Mouse (Mus musculus): ENCODE measurements around the gene Lrrc41.

The Lrrc41 gene

DNA sequence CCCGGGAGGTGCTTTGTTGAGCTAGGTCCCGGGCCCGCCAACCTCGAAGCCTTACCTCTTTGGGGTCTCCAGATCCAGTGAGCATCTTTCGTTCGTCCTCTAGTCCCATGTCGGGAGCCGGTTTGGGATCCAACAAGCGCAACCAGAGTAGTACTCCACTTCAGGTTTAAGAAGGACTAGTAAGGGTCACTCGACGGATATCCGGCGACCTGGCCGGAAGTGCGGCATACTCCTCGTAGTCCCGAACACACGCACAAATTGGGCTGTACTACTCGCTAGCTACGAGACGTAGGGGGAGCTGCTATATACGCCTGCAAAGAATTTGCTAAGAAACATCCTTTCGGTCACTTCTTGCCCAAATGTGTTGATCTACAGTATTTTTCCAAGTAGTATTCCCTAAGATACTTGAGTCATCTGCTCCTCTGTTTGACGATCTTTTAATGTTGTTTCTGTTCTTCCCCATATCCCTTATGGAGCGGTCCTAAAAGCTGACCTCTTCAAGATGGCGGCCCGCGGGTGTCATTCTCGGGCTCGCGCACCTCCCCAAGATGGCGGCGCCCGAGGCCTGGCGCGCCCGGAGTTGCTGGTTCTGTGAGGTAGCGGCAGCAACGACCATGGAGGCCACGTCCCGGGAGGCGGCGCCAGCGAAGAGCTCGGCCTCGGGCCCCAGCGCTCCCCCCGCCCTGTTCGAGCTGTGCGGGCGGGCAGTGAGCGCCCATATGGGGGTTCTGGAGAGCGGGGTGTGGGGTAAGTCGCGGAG lies at the start of gene Lrrc41, which contains the start of gene Uqcrh:
TSS of gene Lrrc41 (plus strand) at position 409 of the 760 bp plus-strand sequence.
TSS of gene Uqcrh (minus strand) at position 211 of the 760 bp plus-strand sequence.
- DNase-seq = peak; percentile 96

DNA sequence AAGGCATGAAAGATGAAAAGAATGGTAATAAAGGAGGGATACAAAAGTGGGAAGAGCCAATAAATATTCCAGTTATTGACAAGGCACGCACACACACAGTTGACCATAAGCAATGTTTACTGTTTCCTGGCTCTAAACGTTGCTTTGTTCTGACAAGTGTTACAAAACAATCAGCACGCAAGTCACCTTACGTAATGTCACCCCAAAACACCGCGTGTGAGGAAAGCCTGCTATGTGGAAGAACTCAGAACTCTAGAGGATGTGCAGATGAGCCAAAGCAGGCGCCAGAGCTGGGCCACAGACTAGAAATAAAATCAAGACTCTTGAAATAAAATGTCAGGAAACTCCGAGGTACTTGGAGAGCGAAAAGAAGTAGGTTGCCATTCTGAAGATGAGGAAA lies 42.2 kb upstream of the Lrrc41 start:
- DNase-seq = no peak

DNA sequence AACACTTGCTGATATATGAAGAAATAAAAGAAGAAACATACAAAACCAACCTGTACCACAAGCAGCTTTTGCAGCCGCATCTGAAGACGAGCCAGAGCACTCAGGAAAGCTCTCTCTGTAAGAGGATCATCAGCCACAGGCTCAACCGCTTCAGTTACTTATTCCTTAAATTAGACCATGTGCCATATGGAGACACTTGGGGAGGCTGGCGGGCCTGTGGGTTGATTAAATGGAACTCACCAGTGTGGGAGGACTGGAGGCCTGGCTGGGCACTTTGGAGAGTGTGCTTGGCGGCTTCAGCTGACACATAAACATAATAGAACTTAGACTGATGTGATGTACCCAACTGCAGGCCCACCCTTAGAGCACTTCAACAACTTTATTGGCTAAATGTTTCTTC lies 41.7 kb upstream of the Lrrc41 start:
- DNase-seq = no peak

DNA sequence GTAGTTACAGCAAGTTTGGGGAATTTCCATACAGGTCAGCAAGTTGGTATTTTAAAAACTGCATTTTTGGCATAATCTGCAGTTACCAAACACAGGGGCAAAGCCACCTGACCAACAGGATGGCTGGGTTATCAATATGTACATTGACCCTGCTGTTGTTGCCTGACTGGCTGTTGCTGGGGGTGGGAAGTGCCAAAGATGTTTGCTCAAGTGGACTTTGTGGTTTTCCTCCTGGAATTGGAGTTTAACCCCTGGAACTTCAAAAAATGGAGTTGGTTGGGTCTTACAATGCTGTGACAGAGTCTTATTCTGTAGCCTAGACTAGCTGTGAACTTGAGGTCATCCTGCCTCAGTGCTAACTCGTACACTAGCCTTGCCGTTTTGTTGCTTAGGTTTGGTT lies 34.6 kb upstream of the Lrrc41 start:
- DNase-seq = no peak

DNA sequence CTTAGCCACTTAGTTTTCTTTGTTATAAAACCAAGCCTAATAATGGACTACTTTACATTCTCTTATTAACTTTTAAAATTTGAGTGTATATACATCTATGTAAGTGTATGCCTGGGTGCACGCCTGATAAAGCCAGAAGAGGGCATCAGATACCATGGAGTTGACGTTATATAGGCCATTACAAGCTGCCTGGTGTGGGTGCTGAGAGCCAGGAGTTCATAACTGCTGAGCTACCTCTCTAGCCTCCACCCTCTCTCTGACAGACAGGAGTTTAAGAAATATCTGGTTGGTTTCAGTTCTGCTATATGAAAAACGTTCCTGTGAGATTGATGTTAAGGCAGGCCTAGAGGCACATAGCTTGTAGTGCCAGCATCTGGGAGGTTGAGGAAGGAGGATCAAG lies 32.9 kb upstream of the Lrrc41 start:
- DNase-seq = no peak

DNA sequence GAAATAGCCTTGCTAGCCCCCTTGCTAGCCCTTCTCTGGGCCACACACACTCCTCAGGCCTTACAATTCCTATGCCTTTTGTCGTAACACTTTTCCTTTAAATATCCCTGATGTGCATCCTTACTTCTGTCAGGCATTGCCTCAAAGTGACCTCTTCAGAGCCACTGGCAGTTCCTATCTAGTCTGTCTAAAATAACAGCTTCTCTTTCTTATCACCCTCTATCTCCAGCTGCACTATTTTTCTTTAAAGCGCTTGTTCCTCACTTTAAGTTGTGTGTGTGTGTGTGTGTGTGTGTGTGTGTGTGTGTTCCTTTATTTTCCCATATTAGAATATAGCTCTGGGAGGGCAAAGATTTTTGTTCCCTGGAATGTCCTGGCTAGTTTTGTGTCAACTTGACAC lies 28.5 kb upstream of the Lrrc41 start:
- DNase-seq = no peak

DNA sequence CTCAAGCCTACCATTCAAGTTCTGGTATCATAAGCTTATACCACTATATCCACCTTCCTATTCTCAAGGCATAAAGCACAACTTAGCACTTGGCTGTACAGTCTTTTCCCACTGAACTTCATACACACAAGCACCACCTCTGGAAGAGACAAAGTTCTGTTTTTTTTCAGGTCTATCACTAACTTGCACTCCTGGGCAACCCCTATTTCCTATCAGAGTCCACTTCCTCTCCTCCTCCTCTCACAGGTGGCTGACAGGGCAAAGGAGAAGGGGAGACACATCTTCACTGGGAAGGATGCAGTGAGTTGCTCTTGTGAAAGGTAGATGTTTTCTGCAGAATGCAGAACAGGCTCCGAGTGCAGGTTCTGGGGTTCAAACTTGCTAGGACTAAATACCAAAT lies 27.4 kb upstream of the Lrrc41 start:
- no peak for DNase-seq

DNA sequence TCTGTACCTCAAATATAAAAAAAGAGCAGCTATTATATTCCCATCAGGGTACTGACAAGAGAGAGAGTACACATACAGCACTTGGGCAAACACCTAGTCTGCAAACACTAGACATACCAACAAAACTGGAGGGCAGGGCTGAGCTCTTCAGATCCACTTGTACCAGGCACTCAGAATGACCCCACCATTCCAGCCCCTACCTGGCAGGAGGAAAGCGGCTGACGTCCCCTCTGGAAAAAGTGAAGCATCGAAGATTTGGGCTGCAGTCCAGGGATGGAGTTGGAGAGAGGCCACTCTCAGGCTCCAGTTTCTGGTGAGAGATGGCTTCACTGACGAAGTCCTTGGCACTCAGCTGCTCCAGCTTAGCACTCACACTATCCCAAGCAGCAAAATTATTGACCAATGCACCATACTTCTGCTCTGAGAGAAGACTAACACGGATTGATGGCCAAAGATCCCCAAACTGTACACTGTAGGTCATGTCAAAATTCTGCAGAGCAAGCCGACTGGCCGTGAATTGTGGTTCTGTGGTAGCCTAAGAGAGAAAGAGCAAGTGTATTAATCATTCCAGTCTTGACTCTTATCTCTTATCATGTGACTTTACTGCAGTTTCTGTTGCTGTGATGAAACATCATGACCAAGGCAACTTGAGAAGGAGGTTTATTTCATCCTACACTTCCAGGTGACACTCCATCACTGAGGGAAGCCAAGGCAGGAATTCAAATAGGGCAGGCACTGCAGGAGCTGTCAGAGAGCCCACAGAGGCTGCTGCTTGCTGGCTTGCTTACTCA lies 26.7 kb upstream of the Lrrc41 start:
- DNase-seq = no peak

DNA sequence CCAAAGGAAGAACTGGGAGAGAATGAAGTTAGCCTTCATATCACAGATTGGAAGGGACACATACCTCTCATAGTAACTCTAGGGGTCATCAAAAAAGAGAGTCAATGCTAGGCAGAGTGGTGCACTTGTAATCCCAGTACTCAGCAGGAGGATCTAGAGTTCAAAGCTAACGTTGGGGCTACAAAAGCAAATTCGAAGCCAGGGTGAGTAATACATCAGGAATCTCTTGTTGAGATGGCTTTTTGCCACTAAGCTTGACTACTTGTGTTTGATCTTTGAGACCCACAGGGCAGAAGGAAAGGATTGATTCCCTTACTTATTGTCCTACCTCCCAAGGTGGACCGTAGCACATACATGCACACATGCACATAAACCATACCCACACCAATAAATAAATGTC lies 25.9 kb upstream of the Lrrc41 start:
- no peak for DNase-seq

DNA sequence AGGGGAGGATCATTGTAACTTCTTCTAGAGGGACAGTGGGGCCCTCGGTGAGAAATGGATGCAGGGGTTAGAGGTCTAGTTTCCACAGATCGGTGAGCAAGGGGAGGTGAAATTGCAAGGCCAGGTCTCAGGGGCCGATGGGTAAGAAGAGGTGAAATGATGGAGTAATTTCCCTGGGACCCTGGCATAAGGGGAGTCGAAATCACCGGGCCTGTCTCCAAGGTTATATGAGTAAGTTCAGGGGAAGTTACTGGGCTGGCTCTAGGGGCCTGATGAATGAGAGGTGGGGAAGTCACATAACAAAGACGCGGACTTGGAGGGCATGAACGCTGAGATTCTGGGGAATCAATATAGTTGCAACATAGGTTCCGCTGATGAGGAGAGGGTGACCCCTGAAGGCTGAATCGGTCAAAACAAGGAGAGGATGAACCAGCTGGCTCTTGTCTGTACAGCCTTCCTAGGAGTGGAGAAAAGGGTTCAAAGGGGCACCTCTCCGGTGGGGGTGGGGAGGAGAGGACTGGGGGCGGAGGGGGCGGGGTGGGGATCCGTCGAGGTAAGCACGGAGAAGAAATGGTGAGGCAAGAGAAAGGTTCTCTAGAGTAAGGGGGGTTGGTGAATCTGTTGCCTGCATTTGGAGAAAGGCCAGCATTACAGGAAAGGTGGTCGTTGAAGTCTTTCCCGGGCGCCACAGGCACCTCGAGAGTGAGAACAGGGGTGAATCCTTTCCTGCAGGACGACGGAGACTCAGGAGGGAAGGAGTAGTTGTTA lies 22.4 kb upstream of the Lrrc41 start:
- DNase-seq = peak; percentile 54

DNA sequence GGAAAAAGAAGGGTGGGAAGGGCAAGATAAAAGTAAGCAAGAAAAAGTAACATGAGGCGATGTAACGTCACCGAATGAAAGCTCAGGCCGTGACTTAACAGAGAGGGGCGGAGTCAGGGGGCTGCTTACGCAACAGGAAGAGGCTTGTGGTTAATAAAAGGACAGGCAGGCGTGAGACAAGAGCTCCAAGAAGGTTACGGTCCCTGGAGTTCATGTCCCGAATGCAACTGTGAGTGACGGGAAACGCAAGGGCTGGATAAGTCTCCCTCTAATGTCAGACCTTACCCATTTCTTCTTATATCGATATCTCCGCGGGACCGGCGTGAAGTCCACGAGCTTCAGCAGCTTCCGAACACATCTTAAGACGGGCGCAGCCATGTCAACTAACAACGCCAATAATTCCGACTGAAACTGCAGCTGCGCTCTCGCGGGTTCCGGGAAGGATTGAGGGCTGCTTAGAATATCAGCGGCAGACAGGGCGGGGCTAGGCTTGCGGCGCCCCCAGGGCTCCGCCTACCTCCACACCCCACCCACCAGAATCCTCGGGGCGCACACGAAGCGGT lies 21.6 kb upstream of the Lrrc41 start, which contains the start of gene Nsun4:
TSS of gene Nsun4 (minus strand) at position 478 of the 563 bp plus-strand sequence.
- DNase-seq = peak; percentile 91

DNA sequence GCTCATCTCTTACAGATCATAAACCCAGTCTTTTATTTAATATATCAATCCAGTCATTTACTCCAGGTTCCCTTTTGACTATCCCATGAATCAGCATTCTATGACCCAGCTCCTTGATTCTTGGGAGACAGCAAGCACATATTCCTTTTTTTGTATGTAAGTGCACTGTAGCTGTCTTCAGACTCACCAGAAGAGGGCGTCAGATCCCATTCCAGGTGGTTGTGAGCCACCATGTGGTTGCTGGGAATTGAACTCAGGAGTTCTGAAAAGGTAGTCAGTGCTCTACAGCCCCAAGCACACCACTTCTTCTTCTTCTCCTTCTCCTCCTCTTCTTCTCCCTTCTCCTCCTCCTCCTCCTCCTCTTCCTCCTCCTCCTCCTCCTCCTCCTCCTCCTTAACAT lies 17.5 kb upstream of the Lrrc41 start:
- no peak for DNase-seq

DNA sequence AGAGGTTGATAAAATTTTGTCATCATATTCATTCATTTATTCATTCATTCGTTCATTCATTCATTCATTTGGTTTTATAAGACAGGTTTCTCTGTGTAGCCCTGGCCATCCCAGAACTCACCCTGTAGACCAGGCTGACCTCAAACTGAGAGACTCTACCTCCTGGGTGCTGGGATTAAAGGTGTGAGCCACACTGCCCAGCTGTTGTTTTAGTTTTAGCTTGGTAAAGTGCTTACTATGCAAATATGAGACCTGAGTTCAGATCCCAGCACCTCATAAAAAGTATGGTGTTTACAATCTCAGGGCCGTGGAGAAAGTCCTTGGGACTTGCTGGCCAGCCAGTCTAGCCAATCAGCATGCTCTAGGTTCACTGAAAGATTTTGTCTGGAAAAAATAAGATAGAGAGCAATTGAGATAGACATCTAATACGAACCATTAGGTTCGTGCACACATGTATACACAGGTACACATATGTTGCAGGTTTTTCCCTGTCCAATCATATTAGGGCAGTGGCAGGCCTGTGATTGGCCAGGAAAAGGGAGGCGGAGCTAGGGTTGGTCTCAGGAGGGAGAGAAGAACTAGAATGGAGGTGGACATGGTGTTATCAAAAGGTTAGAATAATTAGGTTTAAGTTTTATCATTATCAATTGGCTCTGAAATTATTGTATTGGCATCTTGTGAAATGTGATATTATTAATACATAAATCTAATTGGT lies 15.9 kb upstream of the Lrrc41 start:
- no peak for DNase-seq

DNA sequence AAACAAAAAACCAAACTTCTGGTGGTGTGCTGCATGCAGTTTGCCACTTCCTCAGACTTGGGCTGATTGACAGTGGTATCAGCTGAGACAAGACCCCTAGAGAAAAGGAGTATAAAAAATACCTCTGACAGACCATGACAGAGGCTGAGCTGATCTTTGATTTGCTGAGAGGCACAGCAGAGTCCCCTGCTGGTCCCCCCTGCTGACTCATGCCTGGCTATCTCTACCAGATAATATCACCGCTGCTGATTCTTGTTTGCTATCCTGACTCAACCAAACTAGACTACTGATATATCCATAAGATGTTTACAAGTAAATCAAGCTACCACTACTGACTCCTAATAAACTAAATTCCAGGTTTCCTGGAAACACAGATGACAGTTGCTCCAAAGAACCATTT lies 11.2 kb upstream of the Lrrc41 start:
- DNase-seq = no peak

DNA sequence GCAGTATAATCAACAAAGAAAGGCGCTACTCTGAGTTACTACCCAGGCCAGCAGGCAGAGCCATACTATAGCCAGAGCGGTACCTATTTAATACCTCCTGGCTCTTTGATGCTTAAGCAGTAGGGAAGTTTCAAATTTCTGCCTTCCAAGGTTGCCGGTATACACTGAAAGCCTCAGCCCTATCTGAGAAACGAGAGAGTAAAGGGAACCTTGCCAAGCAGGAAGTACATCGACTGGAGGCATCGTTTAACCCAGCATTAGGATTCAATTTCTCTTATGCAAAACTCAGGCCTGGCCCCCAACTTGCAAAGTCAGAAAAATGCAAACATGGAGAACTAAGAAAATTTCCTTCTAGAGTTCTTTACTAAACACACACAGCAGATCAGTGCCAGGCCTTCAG lies 5.0 kb upstream of the Lrrc41 start:
- no peak for DNase-seq

DNA sequence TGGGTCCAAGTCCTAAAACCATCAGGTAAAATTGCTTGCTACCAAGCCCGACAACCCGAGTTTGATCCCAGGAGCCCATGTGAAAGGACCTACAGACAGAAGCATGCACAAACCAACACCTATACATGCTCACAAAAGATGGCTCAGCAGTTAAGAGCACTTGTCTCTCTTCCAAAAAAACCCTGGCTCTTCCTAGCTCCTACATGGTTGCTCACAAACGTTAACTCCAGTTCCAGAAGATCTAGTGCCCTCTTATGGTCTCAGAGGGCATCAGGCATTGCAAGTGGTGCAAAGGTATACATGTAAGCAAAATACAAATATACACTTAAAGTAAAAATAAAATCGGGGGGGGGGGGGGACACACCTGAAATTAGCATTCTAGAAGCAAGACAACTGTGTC lies 1.9 kb upstream of the Lrrc41 start:
- DNase-seq = peak; percentile 44

DNA sequence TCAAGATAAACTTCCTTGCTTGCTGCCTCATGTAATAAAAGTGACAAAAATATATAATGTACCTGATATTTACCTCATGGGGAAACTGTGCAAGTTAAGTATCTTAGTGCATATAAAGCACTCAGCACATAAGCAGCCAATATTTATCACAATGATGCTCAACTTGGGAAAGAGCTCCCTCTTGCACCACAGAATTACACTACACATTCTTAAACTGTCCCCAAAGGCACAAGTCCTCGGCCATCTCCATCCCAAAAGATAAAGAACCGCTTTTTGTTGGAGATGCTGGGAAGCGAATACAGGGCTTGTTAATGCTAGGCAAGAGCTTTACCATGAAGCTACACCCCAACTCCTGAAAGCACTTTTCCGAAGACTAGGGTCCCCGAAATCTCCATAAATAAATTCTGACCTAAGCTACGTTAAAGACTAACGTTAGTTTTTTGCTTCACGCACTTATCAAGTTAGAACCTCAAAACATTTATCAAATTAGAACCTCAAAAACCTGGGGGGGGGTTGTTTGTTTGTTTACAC lies 859 bp upstream of the Lrrc41 start:
- peak; percentile 24 for DNase-seq

DNA sequence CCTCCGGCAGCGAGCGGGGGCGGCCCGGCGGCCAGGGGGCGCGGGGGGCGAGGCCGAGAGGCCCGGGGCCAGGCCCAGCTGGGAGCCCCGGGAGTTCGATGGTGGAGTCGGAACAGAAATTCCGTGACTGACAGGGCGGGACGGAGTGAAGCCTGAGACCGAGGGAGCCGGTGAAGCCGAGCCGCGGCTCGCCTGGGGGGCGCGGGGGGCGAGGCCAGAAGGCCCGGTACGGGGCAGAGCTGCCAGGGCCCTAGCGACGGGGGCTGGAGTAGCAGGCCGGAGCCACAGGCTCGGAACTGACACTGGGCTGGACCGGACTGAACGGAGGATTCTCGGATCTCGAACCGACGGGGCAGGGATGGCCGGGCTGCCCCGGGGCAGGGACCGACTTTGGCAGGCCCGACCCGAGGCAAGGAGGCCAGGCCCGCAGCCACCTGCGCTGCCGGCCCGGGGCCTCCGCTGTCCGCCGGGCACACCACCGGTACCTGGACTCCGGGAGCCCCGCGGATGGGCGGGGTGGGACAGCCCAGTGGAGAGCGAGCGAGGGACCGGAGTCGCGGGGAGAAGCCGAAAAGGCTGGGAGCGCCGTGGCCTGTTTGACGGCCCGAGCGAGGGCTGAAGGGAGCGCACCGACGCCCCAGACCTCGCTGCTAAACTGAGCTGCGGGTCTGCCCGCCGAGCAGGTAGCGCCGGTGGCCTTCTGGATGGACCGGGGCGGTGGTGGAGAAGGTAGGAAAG lies 731 bp downstream of the Lrrc41 start:
- peak; percentile 81 for DNase-seq

DNA sequence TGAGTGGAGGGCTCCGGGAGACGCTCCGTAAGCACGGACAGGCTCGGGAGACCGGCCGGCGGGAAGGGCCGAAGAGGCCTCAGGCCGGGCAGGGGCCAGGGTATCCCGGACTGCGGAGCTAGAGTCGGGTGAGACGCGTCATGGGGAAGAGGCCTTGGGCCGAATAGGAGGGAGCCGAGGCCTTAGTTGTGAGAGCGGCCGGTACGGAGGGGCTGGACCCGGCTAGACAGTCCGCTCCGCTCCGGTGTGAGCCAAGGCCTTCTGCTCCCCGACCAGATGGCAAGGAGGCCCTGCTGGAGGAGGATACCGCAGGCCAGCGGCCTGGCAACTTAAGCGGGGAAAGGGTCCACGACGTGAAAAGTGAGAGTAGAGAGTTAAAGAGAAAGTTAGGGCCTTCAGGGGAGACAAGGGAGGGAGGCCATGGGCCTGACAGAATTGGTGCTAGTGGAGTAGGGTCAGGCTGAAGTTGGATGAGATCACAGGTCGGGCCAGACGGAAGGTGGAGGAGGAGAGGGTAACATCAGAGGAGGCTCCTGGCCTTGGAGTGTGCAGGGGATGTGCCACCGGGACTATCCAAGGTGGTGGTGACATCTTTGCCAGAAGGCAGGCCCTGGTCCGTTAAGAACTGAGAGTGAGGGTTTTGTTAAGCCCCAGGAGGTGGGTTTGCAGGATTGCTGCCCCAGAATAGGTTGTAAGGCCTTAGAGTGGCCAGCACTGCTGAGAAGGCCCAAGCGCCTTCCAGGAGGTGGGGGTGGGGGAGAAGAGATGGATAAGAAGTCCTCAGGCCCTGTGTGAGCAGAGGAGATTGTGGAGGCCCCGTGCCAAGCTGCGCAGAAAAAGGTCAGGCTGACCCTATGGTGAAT lies 1.5 kb downstream of the Lrrc41 start:
- DNase-seq = peak; percentile 67
